Comparison of ENCODE assay signal across 8 mouse cellular contexts in the genomic region with DNA sequence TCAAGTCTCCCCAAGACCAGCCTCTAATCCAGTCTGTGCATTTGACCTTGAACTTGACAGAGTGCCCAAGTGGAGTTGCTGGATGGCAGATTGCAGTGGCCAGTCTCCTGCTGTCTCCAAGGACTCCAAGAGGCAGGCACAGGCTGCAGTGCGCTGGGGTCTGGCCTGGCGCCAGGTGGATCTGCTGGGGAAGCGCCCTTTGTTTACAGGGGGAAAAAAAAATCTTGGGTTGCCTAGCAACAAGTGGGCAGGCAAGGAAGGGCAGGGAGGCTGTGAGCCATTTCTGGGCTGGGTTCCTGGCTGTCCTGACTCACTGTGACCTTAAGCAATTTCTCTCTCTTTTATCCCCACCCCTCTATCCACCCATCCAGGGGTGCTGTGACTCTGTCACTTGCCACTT. TPM values are rescaled to one million over a fixed set of nuclear protein-coding genes. Genes with fewer than 3 reads are reported as not detected.
DNase-seq lines count a peak whose midpoint lies in the region; ATAC-seq lines count a peak whose summit lies in the region.

No protein-coding gene starts in this region.

- H3K4me3 ChIP-seq in embryonic facial prominence, embryonic 15.5 days (replicated peaks): no peak overlapping the region
- H3K4me3 ChIP-seq in heart, embryonic 10.5 days: 0 out of 2 replicates have a peak overlapping the region, but pooled peaks have one; percentile 2
- H3K4me3 ChIP-seq in kidney, embryonic 15.5 days (replicated peaks): no peak overlapping the region
- no peak overlapping the region for H3K4me3 ChIP-seq in limb, embryonic 11.5 days (ENCODE audit: low read depth, low read length)
- H3K4me3 ChIP-seq in midbrain, embryonic 13.5 days (replicated peaks): no peak overlapping the region
- H3K4me3 ChIP-seq in stomach, embryonic 15.5 days (replicated peaks): no peak overlapping the region

- 1% methylated on average over 3 of the region's 3 CpGs for WGBS in embryonic facial prominence, embryonic 15.5 days
- 4% methylated on average over 3 of the region's 3 CpGs for WGBS in heart, embryonic 10.5 days
- 15% methylated on average over 3 of the region's 3 CpGs for WGBS in kidney, embryonic 15.5 days
- 6% methylated on average over 3 of the region's 3 CpGs for WGBS in limb, embryonic 11.5 days
- WGBS in midbrain, embryonic 13.5 days: 0% methylated on average over 3 of the region's 3 CpGs
- 7% methylated on average over 3 of the region's 3 CpGs for WGBS in stomach, embryonic 15.5 days

- no peaks in the 10 kb centered on the region for H3K27me3 ChIP-seq in embryonic facial prominence, embryonic 15.5 days
- peaks cover 29% of the 10 kb centered on the region for H3K27me3 ChIP-seq in heart, embryonic 10.5 days (ENCODE audit: insufficient read depth, poor library complexity, severe bottlenecking)
- H3K27me3 ChIP-seq in kidney, embryonic 15.5 days: no peaks in the 10 kb centered on the region
- 0 out of 2 replicates have a peak, but pooled peaks cover 3% of the 10 kb centered on the region for H3K27me3 ChIP-seq in limb, embryonic 11.5 days (ENCODE audit: control insufficient read depth, insufficient read depth, low read length)
- peaks cover 29% of the 10 kb centered on the region for H3K27me3 ChIP-seq in midbrain, embryonic 13.5 days
- H3K27me3 ChIP-seq in stomach, embryonic 15.5 days (replicated peaks): no peaks in the 10 kb centered on the region

- H3K4me2 ChIP-seq in embryonic facial prominence, embryonic 15.5 days (replicated peaks): no peak overlapping the region
- H3K4me2 ChIP-seq in kidney, embryonic 15.5 days: no peak overlapping the region
- H3K4me2 ChIP-seq in limb, embryonic 11.5 days (ENCODE audit: low read depth, severe bottlenecking): no peak overlapping the region
- no peak overlapping the region; the same call in 1 of the 2 replicates for H3K4me2 ChIP-seq in midbrain, embryonic 13.5 days (replicated peaks)
- H3K4me2 ChIP-seq in stomach, embryonic 15.5 days: no peak overlapping the region

- no peak for ATAC-seq in monocyte, adult 5-6 weeks (replicated peaks; ENCODE audit: insufficient number of reproducible peaks, low FRiP score, low TSS enrichment, poor library complexity, severe bottlenecking)
- ATAC-seq in embryonic facial prominence, embryonic 15.5 days (ENCODE audit: insufficient number of reproducible peaks, low FRiP score, low TSS enrichment, low read depth): peak; percentile 45; the same call in 1 of the 2 replicates
- ATAC-seq in kidney, embryonic 15.5 days (replicated peaks; ENCODE audit: low FRiP score): peak; percentile 45
- ATAC-seq in limb, embryonic 11.5 days (ENCODE audit: insufficient number of reproducible peaks, low FRiP score, low TSS enrichment, low read depth): 0 out of 2 replicates have a peak, but pooled peaks have one; percentile 28
- peak; percentile 54 for ATAC-seq in midbrain, embryonic 13.5 days
- peak; percentile 80 for ATAC-seq in stomach, embryonic 15.5 days (ENCODE audit: insufficient read depth, low FRiP score, low read depth)

- H3K4me1 ChIP-seq in embryonic facial prominence, embryonic 15.5 days: peaks cover 18% of the 10 kb centered on the region
- peaks cover 58% of the 10 kb centered on the region for H3K4me1 ChIP-seq in heart, embryonic 10.5 days
- peaks cover 22% of the 10 kb centered on the region for H3K4me1 ChIP-seq in kidney, embryonic 15.5 days
- no peaks in the 10 kb centered on the region; the same call in 1 of the 2 replicates for H3K4me1 ChIP-seq in limb, embryonic 11.5 days (ENCODE audit: control insufficient read depth, insufficient read depth, low read length)
- peaks cover 58% of the 10 kb centered on the region for H3K4me1 ChIP-seq in midbrain, embryonic 13.5 days (replicated peaks)
- H3K4me1 ChIP-seq in stomach, embryonic 15.5 days: peaks cover 31% of the 10 kb centered on the region

- no peak overlapping the region for H3K9ac ChIP-seq in embryonic facial prominence, embryonic 15.5 days
- H3K9ac ChIP-seq in kidney, embryonic 15.5 days: no peak overlapping the region
- H3K9ac ChIP-seq in limb, embryonic 11.5 days (ENCODE audit: low read length): no peak overlapping the region
- peak overlapping the region; percentile 4; the same call in 1 of the 2 replicates for H3K9ac ChIP-seq in midbrain, embryonic 13.5 days (replicated peaks)
- H3K9ac ChIP-seq in stomach, embryonic 15.5 days: no peak overlapping the region

- no peaks in the 10 kb centered on the region for H3K9me3 ChIP-seq in embryonic facial prominence, embryonic 15.5 days (replicated peaks)
- H3K9me3 ChIP-seq in heart, embryonic 10.5 days: no peaks in the 10 kb centered on the region
- H3K9me3 ChIP-seq in kidney, embryonic 15.5 days (replicated peaks): no peaks in the 10 kb centered on the region
- no peaks in the 10 kb centered on the region for H3K9me3 ChIP-seq in limb, embryonic 11.5 days (ENCODE audit: control insufficient read depth, low read length)
- H3K9me3 ChIP-seq in midbrain, embryonic 13.5 days: no peaks in the 10 kb centered on the region
- no peaks in the 10 kb centered on the region for H3K9me3 ChIP-seq in stomach, embryonic 15.5 days

- DNase-seq in monocyte, adult 2 months (ENCODE audit: low read depth in 1 of 2, low spot score in 2 of 2): peak; percentile 71 to 76
- peak; percentile 96 for DNase-seq in heart, embryonic 10.5 days (ENCODE audit: low spot score)
- DNase-seq in limb, embryonic 11.5 days (ENCODE audit: low spot score): peak; percentile 59

- no peaks in the 10 kb centered on the region for H3K36me3 ChIP-seq in embryonic facial prominence, embryonic 15.5 days
- no peaks in the 10 kb centered on the region for H3K36me3 ChIP-seq in heart, embryonic 10.5 days
- no peaks in the 10 kb centered on the region for H3K36me3 ChIP-seq in kidney, embryonic 15.5 days
- H3K36me3 ChIP-seq in limb, embryonic 11.5 days (ENCODE audit: control insufficient read depth, insufficient read depth, low read length): no peaks in the 10 kb centered on the region
- no peaks in the 10 kb centered on the region for H3K36me3 ChIP-seq in midbrain, embryonic 13.5 days
- H3K36me3 ChIP-seq in stomach, embryonic 15.5 days: no peaks in the 10 kb centered on the region

- 0 out of 2 replicates have a peak overlapping the region, but pooled peaks have one; percentile 40 for H3K27ac ChIP-seq in embryonic facial prominence, embryonic 15.5 days (replicated peaks)
- H3K27ac ChIP-seq in heart, embryonic 10.5 days: peak overlapping the region; percentile 89
- no peak overlapping the region for H3K27ac ChIP-seq in kidney, embryonic 15.5 days
- 0 out of 2 replicates have a peak overlapping the region, but pooled peaks have one; percentile 4 for H3K27ac ChIP-seq in limb, embryonic 11.5 days (replicated peaks; ENCODE audit: low read depth, low read length)
- peak overlapping the region; percentile 67 for H3K27ac ChIP-seq in midbrain, embryonic 13.5 days
- peak overlapping the region; percentile 41; the same call in 1 of the 2 replicates for H3K27ac ChIP-seq in stomach, embryonic 15.5 days

RNA-seq across cellular contexts. Expression of a gene that starts 20.6 kb away (rescaled TPM):
- 4.7 to 8.2 TPM (median 6.6 TPM) in 3 replicates for total RNA-seq in monocyte, adult 5-6 weeks (2017)
- 7.5 and 9.9 TPM in 2 replicates for polyA plus RNA-seq in embryonic facial prominence, embryonic 15.5 days (2015; fragmentation: Nextera tagmentation; extraction: Ambion mirVana)
- polyA plus RNA-seq in heart, embryonic 10.5 days (2016; fragmentation: Nextera tagmentation; extraction: Ambion mirVana): 4.0 and 4.8 TPM in 2 replicates
- polyA plus RNA-seq in kidney, embryonic 15.5 days (2015; fragmentation: Nextera tagmentation; extraction: Ambion mirVana): 3.7 and 4.1 TPM in 2 replicates
- 2.7 and 2.9 TPM in 2 replicates for polyA plus RNA-seq in limb, embryonic 11.5 days (2014; fragmentation: Nextera tagmentation; extraction: Ambion mirVana)
- 4.0 and 6.3 TPM in 2 replicates for polyA plus RNA-seq in midbrain, embryonic 13.5 days (2015; fragmentation: Nextera tagmentation; extraction: Ambion mirVana)
- polyA plus RNA-seq in stomach, embryonic 15.5 days (2015; fragmentation: Nextera tagmentation; extraction: Ambion mirVana): 6.1 and 6.6 TPM in 2 replicates

RNA-seq across cellular contexts. Expression of a gene that starts 40.2 kb away (rescaled TPM):
- total RNA-seq in monocyte, adult 5-6 weeks (2017): 0.29 to 0.49 TPM in 2 of 3 replicates, not detected in the other
- polyA plus RNA-seq in embryonic facial prominence, embryonic 15.5 days (2015; fragmentation: Nextera tagmentation; extraction: Ambion mirVana): 0.49 and 1.2 TPM in 2 replicates
- polyA plus RNA-seq in heart, embryonic 10.5 days (2016; fragmentation: Nextera tagmentation; extraction: Ambion mirVana): 1.3 and 2.1 TPM in 2 replicates
- 1.7 and 1.8 TPM in 2 replicates for polyA plus RNA-seq in kidney, embryonic 15.5 days (2015; fragmentation: Nextera tagmentation; extraction: Ambion mirVana)
- 1.2 TPM in 2 replicates for polyA plus RNA-seq in limb, embryonic 11.5 days (2014; fragmentation: Nextera tagmentation; extraction: Ambion mirVana)
- polyA plus RNA-seq in midbrain, embryonic 13.5 days (2015; fragmentation: Nextera tagmentation; extraction: Ambion mirVana): 1.7 and 1.9 TPM in 2 replicates
- polyA plus RNA-seq in stomach, embryonic 15.5 days (2015; fragmentation: Nextera tagmentation; extraction: Ambion mirVana): 1.3 and 1.4 TPM in 2 replicates

RNA-seq across cellular contexts. Expression of a gene that starts 45.7 kb away (rescaled TPM):
- 15.0 to 22.2 TPM (median 19.2 TPM) in 3 replicates for total RNA-seq in monocyte, adult 5-6 weeks (2017)
- 44.4 and 47.8 TPM in 2 replicates for polyA plus RNA-seq in embryonic facial prominence, embryonic 15.5 days (2015; fragmentation: Nextera tagmentation; extraction: Ambion mirVana)
- polyA plus RNA-seq in heart, embryonic 10.5 days (2016; fragmentation: Nextera tagmentation; extraction: Ambion mirVana): 39.6 and 41.4 TPM in 2 replicates
- 46.5 and 54.6 TPM in 2 replicates for polyA plus RNA-seq in kidney, embryonic 15.5 days (2015; fragmentation: Nextera tagmentation; extraction: Ambion mirVana)
- 37.3 and 38.2 TPM in 2 replicates for polyA plus RNA-seq in limb, embryonic 11.5 days (2014; fragmentation: Nextera tagmentation; extraction: Ambion mirVana)
- polyA plus RNA-seq in midbrain, embryonic 13.5 days (2015; fragmentation: Nextera tagmentation; extraction: Ambion mirVana): 63.7 TPM in 2 replicates
- polyA plus RNA-seq in stomach, embryonic 15.5 days (2015; fragmentation: Nextera tagmentation; extraction: Ambion mirVana): 40.1 and 48.2 TPM in 2 replicates

RNA-seq across cellular contexts. Expression of a gene that starts 52.9 kb away (rescaled TPM):
- not detected in 3 replicates for total RNA-seq in monocyte, adult 5-6 weeks (2017)
- 24.6 and 29.5 TPM in 2 replicates for polyA plus RNA-seq in embryonic facial prominence, embryonic 15.5 days (2015; fragmentation: Nextera tagmentation; extraction: Ambion mirVana)
- 3.3 and 7.4 TPM in 2 replicates for polyA plus RNA-seq in heart, embryonic 10.5 days (2016; fragmentation: Nextera tagmentation; extraction: Ambion mirVana)
- 6.5 and 7.1 TPM in 2 replicates for polyA plus RNA-seq in kidney, embryonic 15.5 days (2015; fragmentation: Nextera tagmentation; extraction: Ambion mirVana)
- 19.0 and 19.9 TPM in 2 replicates for polyA plus RNA-seq in limb, embryonic 11.5 days (2014; fragmentation: Nextera tagmentation; extraction: Ambion mirVana)
- 2.9 and 4.0 TPM in 2 replicates for polyA plus RNA-seq in midbrain, embryonic 13.5 days (2015; fragmentation: Nextera tagmentation; extraction: Ambion mirVana)
- 13.3 and 14.7 TPM in 2 replicates for polyA plus RNA-seq in stomach, embryonic 15.5 days (2015; fragmentation: Nextera tagmentation; extraction: Ambion mirVana)
